Mouse (Mus musculus): ENCODE data around the gene Sftpa1. TPM values are rescaled to one million over a fixed set of nuclear protein-coding genes. Genes with fewer than 3 reads are reported as not detected.

Gene Sftpa1
- polyA plus RNA-seq, 1 experiment, result not detected

DNA sequence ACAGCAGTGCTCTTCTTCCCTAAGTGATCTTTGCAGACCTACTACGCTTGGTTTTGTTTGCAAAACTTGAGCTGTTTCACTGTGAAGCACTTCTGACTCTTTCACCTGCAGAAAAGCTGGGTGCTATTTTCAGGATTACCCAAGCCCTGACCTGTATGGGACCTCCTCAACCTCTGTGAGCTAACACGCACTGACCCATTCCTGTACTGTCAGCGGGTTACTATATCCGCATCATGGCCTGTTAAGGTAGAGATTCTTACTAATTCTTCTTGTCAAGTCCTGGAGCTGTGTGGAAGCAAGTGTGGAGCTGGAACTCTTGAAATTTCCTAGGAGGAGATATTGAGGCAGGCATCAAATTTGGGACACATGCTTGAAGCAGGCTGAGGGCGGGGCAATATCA, 6.9 kb upstream of the Sftpa1 start:
- H3K4me1 ChIP-seq (ENCODE audit: control insufficient read depth, insufficient read depth, low read length), result no peaks in the 10 kb centered on the region
- no peak overlapping the region for H3K27ac ChIP-seq (ENCODE audit: control insufficient read depth, insufficient read depth, low read depth, low read length)
- TF ChIP-seq CTCF (IDR thresholded peaks at IDR 0.05; ENCODE audit: control insufficient read depth, insufficient read depth, insufficient replicate concordance, low read depth, low read length), result no peak
- no peak overlapping the region for H3K4me3 ChIP-seq (ENCODE audit: control insufficient read depth, low read depth, low read length)
- no peaks in the 10 kb centered on the region for H3K36me3 ChIP-seq (ENCODE audit: control insufficient read depth, insufficient read depth, low read length)
- no peaks in the 10 kb centered on the region for H3K27me3 ChIP-seq (ENCODE audit: control insufficient read depth, insufficient read depth, low read length)

DNA sequence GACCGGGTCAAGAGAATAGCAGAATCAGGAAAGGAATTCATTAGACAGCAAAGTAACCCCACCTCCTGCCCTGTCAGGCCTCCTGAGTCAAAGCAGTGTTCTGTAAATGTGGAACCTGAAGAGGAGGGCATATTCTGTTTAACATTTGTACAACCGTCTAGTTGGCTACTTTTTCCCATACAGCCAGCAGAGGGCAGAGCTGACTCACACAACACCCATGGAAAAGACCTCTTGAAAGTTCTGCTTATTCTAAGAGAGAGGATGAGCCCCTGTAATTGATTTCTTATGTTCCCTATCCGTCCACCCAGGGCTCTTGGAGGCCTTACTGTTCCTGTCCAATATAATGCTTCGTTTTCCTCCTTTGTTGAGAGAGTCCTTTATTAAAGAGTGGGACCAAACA, 3.6 kb upstream of the Sftpa1 start:
- Histone ChIP-seq H3K27ac (ENCODE audit: control insufficient read depth, insufficient read depth, low read depth, low read length) (no peak overlapping the region), H3K4me3 (ENCODE audit: control insufficient read depth, low read depth, low read length) (no peak overlapping the region), H3K4me1 (ENCODE audit: control insufficient read depth, insufficient read depth, low read length) (no peaks in the 10 kb centered on the region), H3K27me3 (ENCODE audit: control insufficient read depth, insufficient read depth, low read length) (no peaks in the 10 kb centered on the region), H3K36me3 (ENCODE audit: control insufficient read depth, insufficient read depth, low read length) (no peaks in the 10 kb centered on the region)
- TF ChIP-seq POLR2A (IDR thresholded peaks at IDR 0.05; ENCODE audit: control insufficient read depth, low read depth, low read length) (no peak), CTCF (IDR thresholded peaks at IDR 0.05; ENCODE audit: control insufficient read depth, insufficient read depth, insufficient replicate concordance, low read depth, low read length) (no peak)

DNA sequence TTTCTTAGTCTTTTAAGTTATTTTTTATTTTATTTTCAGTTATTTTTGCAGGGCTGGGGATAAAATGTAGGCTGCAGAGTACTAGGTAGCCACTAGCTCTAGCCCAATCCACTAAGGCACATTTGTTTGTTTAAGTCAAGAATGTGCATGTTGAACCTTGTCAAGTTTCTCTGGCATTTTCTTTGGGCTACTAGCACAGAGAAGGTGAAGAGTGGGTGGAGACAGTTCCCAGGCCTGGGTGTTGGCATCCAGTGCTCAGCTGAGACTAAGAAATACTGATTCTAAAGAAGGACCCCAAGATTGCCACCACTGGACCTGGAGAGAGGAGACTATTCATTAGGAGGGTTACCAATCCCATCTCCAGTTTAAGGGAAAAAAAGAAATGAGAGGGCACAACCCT, 5.4 kb downstream of the Sftpa1 start:
- H3K4me3 ChIP-seq (ENCODE audit: control insufficient read depth, low read depth, low read length), result no peak overlapping the region
- H3K27ac ChIP-seq (ENCODE audit: control insufficient read depth, insufficient read depth, low read depth, low read length), result no peak overlapping the region
- H3K36me3 ChIP-seq (ENCODE audit: control insufficient read depth, insufficient read depth, low read length), result no peaks in the 10 kb centered on the region

DNA sequence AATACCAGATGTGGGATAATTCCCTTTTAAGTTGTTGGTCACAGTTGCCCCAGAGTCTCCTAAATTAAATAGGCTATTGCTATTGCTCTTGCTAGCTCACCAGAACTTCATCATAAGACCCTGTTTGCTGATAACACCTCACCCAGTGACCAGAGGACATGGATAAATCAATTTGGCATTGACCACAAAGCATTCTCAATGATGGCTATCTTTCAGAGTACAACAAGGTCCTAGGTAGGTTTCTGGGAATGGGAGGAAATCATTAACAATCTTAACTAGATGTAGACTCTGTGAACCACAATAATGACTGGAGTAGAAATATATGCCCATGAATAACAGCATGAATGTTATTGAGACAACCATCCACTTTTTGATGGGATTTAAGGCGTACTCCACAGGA, 9.1 kb downstream of the Sftpa1 start:
- Histone ChIP-seq H3K4me3 (ENCODE audit: control insufficient read depth, low read depth, low read length) (no peak overlapping the region), H3K27me3 (ENCODE audit: control insufficient read depth, insufficient read depth, low read length) (no peaks in the 10 kb centered on the region), H3K36me3 (ENCODE audit: control insufficient read depth, insufficient read depth, low read length) (no peaks in the 10 kb centered on the region), H3K27ac (ENCODE audit: control insufficient read depth, insufficient read depth, low read depth, low read length) (no peak overlapping the region), H3K4me1 (ENCODE audit: control insufficient read depth, insufficient read depth, low read length) (no peaks in the 10 kb centered on the region)
- TF ChIP-seq POLR2A (IDR thresholded peaks at IDR 0.05; ENCODE audit: control insufficient read depth, low read depth, low read length) (no peak), CTCF (IDR thresholded peaks at IDR 0.05; ENCODE audit: control insufficient read depth, insufficient read depth, insufficient replicate concordance, low read depth, low read length) (no peak)

More for the DNA sequence above, 5.4 kb downstream of the Sftpa1 start:
- Histone ChIP-seq H3K27me3 (ENCODE audit: control insufficient read depth, insufficient read depth, low read length) (no peaks in the 10 kb centered on the region), H3K4me1 (ENCODE audit: control insufficient read depth, insufficient read depth, low read length) (no peaks in the 10 kb centered on the region)
- no peak for TF ChIP-seq CTCF (IDR thresholded peaks at IDR 0.05; ENCODE audit: control insufficient read depth, insufficient read depth, insufficient replicate concordance, low read depth, low read length)
- TF ChIP-seq POLR2A (IDR thresholded peaks at IDR 0.05; ENCODE audit: control insufficient read depth, low read depth, low read length), result no peak

DNA sequence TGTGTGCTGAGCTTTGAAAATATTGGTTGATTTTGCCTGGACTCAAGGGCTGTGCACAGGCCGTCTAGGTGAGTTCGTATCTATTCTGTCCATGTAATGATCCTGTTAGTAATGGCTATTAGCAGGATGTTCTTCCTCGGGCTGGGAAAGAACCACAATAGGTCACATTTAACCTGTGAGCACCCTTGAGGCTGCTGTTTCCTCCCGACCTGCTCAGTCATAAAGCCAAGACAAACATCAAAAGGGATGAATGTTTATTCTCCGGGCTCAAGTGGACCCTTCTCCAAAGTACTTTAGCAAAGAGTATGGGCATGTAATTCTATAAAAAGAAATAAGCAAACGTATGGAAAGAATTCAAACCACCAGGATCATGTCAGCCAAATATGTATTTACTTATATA, 14.5 kb downstream of the Sftpa1 start:
- Histone ChIP-seq H3K4me1 (ENCODE audit: control insufficient read depth, insufficient read depth, low read length) (no peaks in the 10 kb centered on the region), H3K4me3 (ENCODE audit: control insufficient read depth, low read depth, low read length) (no peak overlapping the region), H3K36me3 (ENCODE audit: control insufficient read depth, insufficient read depth, low read length) (no peaks in the 10 kb centered on the region), H3K27ac (ENCODE audit: control insufficient read depth, insufficient read depth, low read depth, low read length) (no peak overlapping the region), H3K27me3 (ENCODE audit: control insufficient read depth, insufficient read depth, low read length) (no peaks in the 10 kb centered on the region)
- no peak for TF ChIP-seq CTCF (IDR thresholded peaks at IDR 0.05; ENCODE audit: control insufficient read depth, insufficient read depth, insufficient replicate concordance, low read depth, low read length)
- TF ChIP-seq POLR2A (IDR thresholded peaks at IDR 0.05; ENCODE audit: control insufficient read depth, low read depth, low read length), result no peak

DNA sequence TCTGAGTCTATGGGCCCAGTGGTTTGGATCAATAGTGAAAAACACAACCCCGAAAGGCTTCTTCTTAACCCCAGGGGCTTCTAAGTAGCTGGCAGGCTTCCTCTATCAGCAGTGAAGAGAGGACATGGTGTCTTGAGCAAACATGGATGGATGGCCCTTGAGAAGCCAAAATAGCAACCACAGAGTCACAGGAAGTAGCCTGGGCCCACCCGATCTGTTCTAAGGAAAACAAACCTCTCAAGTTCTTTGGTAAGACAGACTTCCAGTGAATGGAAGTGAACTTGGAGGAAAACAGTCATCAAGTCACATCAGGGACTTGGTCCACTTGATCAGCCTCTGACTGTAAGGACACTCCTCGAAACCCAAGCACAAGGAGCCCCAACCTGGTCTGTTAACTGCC, 15.3 kb downstream of the Sftpa1 start:
- no peaks in the 10 kb centered on the region for H3K36me3 ChIP-seq (ENCODE audit: control insufficient read depth, insufficient read depth, low read length)
- H3K4me3 ChIP-seq (ENCODE audit: control insufficient read depth, low read depth, low read length), result no peak overlapping the region
- no peaks in the 10 kb centered on the region for H3K4me1 ChIP-seq (ENCODE audit: control insufficient read depth, insufficient read depth, low read length)
- no peak for TF ChIP-seq CTCF (IDR thresholded peaks at IDR 0.05; ENCODE audit: control insufficient read depth, insufficient read depth, insufficient replicate concordance, low read depth, low read length)
- TF ChIP-seq POLR2A (IDR thresholded peaks at IDR 0.05; ENCODE audit: control insufficient read depth, low read depth, low read length), result no peak
- no peak overlapping the region for H3K27ac ChIP-seq (ENCODE audit: control insufficient read depth, insufficient read depth, low read depth, low read length)
- no peaks in the 10 kb centered on the region for H3K27me3 ChIP-seq (ENCODE audit: control insufficient read depth, insufficient read depth, low read length)

DNA sequence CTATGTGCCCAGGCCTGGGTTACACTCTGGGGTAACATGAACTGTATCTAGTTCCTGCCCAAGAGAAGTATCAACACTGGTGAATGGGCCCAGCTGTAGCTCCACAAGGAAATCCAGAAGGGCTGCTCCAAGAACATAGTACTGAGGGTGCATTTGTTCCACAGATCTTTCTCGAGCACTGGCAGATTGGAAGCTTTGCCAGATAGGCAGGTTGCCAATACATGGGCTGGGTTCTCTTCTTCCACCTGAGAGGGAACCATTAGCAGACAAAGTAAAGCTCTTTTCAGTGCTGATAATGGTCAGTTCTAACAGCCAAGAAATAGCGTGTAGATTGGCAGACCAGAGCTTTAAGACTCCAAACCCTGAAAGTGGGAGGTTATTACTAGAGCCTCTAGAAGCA, 15.8 kb downstream of the Sftpa1 start:
- Histone ChIP-seq H3K27ac (ENCODE audit: control insufficient read depth, insufficient read depth, low read depth, low read length) (no peak overlapping the region), H3K4me1 (ENCODE audit: control insufficient read depth, insufficient read depth, low read length) (no peaks in the 10 kb centered on the region)
- TF ChIP-seq CTCF (IDR thresholded peaks at IDR 0.05; ENCODE audit: control insufficient read depth, insufficient read depth, insufficient replicate concordance, low read depth, low read length) (no peak), POLR2A (IDR thresholded peaks at IDR 0.05; ENCODE audit: control insufficient read depth, low read depth, low read length) (no peak)

DNA sequence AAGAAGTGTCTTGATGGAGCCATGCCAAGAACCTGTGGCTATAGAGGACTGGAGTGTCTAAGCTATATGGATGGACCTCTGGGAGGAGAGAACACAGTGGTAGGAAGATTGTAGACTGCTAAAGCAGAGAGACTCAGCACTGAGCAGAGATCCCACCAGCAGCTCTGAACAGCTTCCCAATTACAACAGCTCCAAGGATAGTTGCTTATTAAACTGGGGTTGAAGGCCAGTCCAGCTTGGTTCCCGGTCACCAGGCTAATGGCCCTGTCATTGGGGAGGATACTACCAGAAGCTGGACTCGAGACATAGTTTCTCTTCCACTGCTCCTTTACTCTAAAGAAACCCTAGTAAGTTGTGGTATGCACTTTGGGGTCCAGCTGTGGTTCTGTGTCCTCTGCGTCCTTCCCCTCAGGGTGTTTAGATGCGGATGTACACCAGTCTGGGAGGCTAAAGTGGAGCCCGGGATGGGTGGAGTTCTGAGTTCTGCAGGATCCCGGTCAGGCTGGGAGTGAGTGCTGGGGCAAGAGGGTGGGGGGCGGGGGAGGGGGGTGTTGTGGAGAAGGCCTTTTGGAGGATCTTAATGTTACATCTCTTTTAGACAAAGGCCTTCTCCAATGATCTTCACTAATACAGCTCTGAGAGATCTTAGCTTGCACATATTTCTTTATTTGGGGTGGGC, 19.8 kb downstream of the Sftpa1 start, which contains the start of gene Mbl1:
TSS of gene Mbl1 (plus strand) at position 239 of the 679 bp plus-strand sequence.
- Histone ChIP-seq H3K27ac (ENCODE audit: control insufficient read depth, insufficient read depth, low read depth, low read length) (no peak within 1 kb of the TSS), H3K27me3 (ENCODE audit: control insufficient read depth, insufficient read depth, low read length) (no peaks in the 10 kb centered on the region), H3K36me3 (ENCODE audit: control insufficient read depth, insufficient read depth, low read length) (no peaks in the 10 kb centered on the region), H3K4me1 (ENCODE audit: control insufficient read depth, insufficient read depth, low read length) (no peaks in the 10 kb centered on the region), H3K4me3 (ENCODE audit: control insufficient read depth, low read depth, low read length) (no peak within 1 kb of the TSS)
- TF ChIP-seq POLR2A (IDR thresholded peaks at IDR 0.05; ENCODE audit: control insufficient read depth, low read depth, low read length) (no peak), CTCF (IDR thresholded peaks at IDR 0.05; ENCODE audit: control insufficient read depth, insufficient read depth, insufficient replicate concordance, low read depth, low read length) (no peak)

More for the DNA sequence above, 15.8 kb downstream of the Sftpa1 start:
- no peaks in the 10 kb centered on the region for H3K36me3 ChIP-seq (ENCODE audit: control insufficient read depth, insufficient read depth, low read length)
- H3K27me3 ChIP-seq (ENCODE audit: control insufficient read depth, insufficient read depth, low read length), result no peaks in the 10 kb centered on the region
- no peak overlapping the region for H3K4me3 ChIP-seq (ENCODE audit: control insufficient read depth, low read depth, low read length)
